Mouse (Mus musculus) testis, adult 2 months (tissue): ENCODE data around the gene Ebp.

Experiments
- CTCF ChIP-seq: fragments of 200-500 bp; IDR thresholded peaks from 2 replicates; pipeline ENCODE4 v1.5.1; 2012; ENCODE audit warnings: low read depth, mild to moderate bottlenecking, inconsistent platforms, low read length, moderate library complexity; ENCODE audit not compliant: control insufficient read depth, insufficient read depth, insufficient replicate concordance
- POLR2A ChIP-seq: fragments of 200-500 bp; IDR thresholded peaks from 2 replicates; pipeline ENCODE4 v1.6.1; 2012; ENCODE audit warnings: low read depth, mild to moderate bottlenecking, inconsistent platforms, low read length, moderate library complexity; ENCODE audit not compliant: control insufficient read depth

DNA sequence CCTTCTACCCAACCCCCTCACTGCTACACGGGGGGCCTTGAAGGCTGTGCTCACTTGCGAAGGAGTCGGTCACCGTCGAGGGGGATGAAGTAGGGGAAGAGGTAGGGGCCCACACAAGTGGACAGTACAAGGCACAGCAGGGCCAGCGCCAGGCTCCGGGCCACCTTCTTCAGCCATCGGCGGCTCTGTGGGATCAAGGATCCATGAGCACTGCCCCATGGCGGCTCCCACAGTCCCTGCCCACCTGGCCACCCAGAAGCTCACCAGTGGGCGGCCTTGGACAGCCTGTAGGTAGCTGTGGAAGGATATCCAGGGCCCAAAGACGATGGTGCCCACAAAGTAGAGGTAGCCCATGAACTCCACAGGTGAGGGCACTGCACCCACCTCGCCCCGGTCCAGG is 9.8 kb upstream of the Ebp start:
- no peak for TF ChIP-seq CTCF
- TF ChIP-seq POLR2A: no peak
